Mouse (Mus musculus): ENCODE results near the gene Pdxdc1.
"Not testable (repeated sequence)": the region's sequence is repeated elsewhere in the genome, so short reads cannot be mapped to it uniquely, and the experiment has no call there.

Pdxdc1 gene

DNA sequence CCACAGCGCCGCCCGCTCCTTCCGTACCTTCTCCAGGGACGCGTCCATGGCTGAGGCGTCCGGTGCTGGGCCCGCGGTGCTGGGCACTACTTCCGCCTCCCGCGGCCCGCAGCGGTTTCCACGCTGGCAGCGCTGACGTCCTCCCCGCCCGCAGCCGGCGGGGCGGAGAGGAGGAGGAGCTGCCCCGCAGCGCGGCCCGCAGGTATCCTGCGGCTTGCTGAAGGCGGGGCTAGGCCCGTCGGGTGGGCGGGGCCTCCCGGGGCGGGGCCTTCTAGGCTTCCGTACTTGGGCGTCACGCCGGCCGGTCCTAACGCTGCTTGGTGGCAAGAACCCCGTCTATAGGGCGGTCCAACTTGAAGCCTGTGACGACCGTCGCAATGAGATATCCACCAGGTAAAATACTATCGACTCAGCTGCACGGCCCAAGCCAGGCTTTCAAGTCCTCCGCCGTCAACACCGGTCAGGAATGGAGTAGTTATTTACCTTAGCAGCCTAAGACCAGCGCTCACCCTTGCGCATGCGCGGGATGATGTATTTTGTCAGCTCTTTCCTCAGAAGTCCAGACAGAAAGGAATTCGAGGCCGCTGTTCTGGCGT, at the start of gene Pdxdc1, which contains the start of gene Mpv17l:
Pdxdc1 (minus strand) TSS at position 244 of the 596 bp plus-strand sequence.
Mpv17l (plus strand) TSS at position 274 of the 596 bp plus-strand sequence.
- DNase-seq (ENCODE audit: low read depth) = peak; percentile 98

GRCm38 (mm10) chr16:13951245-13951644, 48.3 kb upstream of the Pdxdc1 start:
- no peak for DNase-seq (ENCODE audit: low read depth)

- DNase-seq (ENCODE audit: low read depth) = no peak
Measured at GRCm38 (mm10) chr16:13946306-13946705, 43.4 kb upstream of the Pdxdc1 start.

- DNase-seq (ENCODE audit: low read depth) = no peak
Measured at GRCm38 (mm10) chr16:13945153-13945552, 42.2 kb upstream of the Pdxdc1 start.

DNA sequence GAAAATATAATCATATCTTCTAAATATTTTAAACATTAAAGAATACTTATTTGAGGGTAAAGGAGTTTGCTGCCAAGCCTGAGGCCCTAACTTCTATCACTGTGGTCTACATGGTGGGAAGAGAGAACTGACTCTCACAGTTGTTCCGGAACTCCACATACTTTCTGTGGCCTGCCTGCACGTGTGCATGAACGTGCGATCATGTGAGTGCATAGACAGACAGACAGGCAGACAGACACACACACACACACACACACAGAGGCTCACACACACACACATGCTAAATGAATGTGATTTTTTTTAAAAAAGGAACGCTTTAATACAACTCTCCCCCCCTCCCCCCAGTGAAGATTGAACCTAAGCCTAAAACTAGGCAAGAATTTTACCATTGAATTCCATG, 41.8 kb upstream of the Pdxdc1 start:
- no peak for DNase-seq (ENCODE audit: low read depth)

- DNase-seq (ENCODE audit: low read depth) = no peak
Measured at GRCm38 (mm10) chr16:13944178-13944577, 41.2 kb upstream of the Pdxdc1 start.

GRCm38 (mm10) chr16:13940847-13941395, 38.0 kb upstream of the Pdxdc1 start:
- no peak for DNase-seq (ENCODE audit: low read depth)

DNA sequence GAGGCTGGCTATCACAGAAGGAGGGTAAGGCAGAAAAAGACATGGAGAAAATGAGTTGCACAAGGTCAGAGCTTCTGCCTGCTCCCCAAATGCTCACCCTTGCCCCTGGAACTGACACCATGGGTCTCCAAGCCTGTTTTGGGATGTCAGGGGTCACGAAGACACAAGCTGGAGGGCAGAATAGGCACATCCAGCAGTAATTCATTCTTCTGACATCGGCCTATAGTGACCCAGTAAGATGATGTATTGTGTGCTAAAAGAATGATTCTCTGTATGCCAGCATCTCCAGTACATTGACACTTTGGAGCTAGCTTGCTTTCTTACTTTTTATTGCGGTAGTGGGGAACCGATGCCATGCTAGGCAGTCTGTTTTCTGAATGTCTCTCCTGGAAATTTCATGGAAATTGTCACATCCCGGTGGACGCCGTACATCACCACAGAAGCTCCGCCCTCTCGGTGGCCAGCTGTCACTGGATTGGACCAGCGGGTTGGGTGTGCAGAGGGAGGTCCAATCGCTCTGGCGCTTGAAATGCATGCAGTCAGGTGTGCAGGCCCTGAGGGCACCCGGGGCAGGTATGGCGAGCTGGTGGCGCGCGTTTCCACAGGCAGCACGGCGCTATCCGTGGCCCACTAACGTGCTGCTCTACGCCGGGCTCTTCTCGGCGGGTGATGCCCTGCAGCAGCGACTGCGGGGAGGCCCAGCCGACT, 37.4 kb upstream of the Pdxdc1 start:
- DNase-seq (ENCODE audit: low read depth) = no peak

DNA sequence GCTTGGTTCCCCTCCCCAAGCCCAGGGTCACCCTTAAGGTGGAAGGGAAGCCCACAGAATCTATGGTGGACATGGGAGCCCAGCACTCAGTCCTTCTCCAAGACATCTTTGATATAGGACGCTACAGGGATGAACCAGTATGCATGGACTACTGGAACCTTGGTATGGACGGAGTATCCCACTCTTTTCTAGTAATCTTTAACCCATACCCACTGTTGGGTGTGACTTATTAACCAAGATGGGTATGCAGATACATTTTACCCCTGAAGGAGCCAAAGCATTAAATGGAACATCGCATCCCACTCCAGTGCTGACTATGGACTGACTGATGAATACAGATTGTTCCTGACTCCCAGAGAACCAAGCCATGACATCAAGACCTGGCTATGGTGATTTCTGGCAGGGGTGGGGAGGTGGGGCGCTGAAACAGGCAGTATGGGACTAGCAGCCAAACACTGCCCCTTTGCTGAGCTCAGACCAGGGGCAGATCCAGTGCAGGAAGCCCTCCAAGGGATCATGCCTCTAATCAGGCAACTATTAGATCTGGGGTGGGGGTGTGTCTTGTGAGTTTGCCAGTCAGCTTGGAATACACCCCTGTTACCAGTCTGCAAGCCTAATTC, 24.6 kb upstream of the Pdxdc1 start:
- no peak for DNase-seq (ENCODE audit: low read depth)

DNA sequence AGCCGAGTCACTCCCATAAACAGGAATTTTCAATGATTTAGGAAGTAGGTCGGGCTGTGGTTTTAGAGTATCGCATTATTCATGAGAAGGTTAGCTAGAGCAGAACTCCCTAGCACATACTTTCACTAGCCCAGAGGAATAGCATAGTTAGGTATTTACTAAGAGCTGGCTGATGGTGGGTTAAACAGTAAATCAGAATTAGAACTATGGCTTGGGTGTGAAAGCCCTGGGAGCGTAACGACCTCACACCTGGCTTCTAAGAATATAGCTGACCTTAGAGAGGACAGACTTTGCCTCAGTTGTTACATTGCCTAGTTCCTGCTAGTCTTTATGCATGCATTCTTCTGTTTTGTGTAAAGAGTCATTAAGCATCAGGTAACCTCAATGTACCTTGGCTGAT, 20.0 kb upstream of the Pdxdc1 start:
- not testable (repeated sequence) for DNase-seq (ENCODE audit: low read depth)

DNA sequence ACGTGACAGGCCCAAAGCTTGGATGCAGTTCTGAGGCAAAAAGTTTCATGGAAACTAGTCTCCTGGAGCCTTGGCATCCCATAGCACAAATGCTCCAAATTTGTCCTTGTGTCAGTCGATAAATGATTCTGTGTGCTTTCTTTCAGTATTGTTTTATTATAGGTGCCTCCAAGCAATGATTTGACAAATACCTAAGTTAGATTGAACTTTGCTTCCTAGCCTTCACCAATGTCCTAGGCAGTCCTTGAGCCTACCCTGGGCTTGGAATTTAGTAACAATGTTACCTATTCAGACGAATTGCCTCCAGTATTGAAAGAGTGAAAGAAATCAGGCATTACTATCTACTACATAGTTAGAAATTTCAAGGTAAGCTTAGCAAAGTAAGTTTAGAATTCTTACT, 19.6 kb upstream of the Pdxdc1 start:
- not testable (repeated sequence) for DNase-seq (ENCODE audit: low read depth)

DNA sequence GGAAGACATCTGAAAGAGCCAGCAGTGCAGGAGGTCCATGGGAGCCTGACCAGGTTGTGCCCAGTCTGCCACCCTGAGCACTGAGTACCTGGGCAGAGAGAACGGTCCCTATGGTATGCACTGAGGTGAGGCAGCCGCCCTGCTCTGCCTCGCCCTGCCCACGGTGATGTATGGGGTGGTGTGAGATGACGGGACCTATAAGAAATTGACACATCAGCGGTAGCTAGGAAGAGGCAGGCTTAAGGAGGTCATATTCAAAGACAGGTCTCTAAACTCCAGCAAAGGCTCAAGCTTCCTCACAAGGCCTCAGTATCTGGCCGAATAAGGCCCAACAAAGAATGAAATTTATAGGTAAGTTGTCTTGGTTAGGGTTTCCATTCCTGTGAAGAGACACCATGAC, 18.9 kb upstream of the Pdxdc1 start:
- no peak for DNase-seq (ENCODE audit: low read depth)

DNA sequence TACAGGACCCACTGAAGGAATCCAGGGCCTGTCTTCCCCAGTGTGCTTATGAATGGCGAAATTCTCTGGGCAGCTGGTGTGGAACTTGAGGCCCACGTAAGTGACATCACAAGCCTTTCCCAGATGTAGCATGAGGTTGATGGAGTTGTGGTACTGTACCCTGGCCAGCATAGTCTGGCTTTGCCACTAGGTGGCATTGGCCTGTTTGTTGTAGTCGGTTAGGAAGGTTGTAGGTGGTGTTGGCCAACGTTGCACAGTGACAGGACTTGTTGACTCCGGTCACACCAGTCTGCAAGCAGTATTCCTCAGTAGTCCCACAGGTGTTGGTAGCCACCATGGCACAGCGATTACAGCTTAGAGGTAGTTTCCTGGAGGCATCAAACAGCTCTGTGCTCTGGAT, 18.1 kb upstream of the Pdxdc1 start:
- no peak for DNase-seq (ENCODE audit: low read depth)

- DNase-seq (ENCODE audit: low read depth) = no peak
Measured at GRCm38 (mm10) chr16:13920093-13920492, 17.2 kb upstream of the Pdxdc1 start.

DNA sequence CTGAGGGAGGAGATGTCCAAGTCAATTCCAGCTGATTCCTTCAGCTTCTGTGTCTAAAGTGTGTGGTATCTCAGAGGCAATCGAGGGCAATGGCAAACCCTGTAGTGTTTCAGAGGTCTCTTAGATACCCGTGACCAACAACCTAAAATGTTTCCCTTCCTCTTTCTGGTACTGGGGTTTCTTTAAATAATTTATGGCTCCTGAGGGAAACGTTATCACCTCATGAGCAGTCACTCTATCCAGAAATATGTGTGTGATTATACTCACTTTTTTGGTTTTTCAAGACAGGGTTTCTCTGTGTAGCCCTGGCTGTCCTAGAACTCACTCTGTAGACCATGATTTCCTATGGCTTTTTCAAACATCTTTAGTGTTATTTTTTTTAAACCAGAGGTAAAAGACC, 4.4 kb upstream of the Pdxdc1 start:
- DNase-seq (ENCODE audit: low read depth) = no peak

DNA sequence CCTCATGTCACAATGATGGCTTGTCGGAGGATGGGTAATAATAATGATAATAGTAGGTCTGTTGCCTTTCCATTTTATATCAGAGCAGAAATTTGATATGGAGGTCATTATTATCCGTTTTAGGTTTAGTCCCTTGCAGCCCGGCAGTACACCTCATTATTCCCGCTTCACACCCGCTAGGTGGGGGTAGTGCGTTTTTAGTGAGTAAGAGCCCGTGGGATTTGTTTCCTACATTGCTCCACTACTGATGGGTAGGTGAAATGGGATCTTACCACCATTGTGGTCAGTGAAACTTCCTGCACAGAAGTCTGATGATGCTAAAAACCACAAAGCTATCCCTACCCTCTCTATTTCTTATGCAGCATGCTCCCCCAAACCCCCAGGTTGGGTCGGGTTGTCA, 557 bp upstream of the Pdxdc1 start:
- no peak for DNase-seq (ENCODE audit: low read depth)

GRCm38 (mm10) chr16:13902397-13902831, 517 bp downstream of the Pdxdc1 start:
- no peak for DNase-seq (ENCODE audit: low read depth)

- DNase-seq (ENCODE audit: low read depth) = no peak
Measured at GRCm38 (mm10) chr16:13898981-13899380, 4.0 kb downstream of the Pdxdc1 start.

GRCm38 (mm10) chr16:13896357-13896756, 6.6 kb downstream of the Pdxdc1 start:
- no peak for DNase-seq (ENCODE audit: low read depth)

- no peak for DNase-seq (ENCODE audit: low read depth)
Measured at GRCm38 (mm10) chr16:13895740-13896139, 7.2 kb downstream of the Pdxdc1 start.

- no peak for DNase-seq (ENCODE audit: low read depth)
Measured at GRCm38 (mm10) chr16:13894097-13894496, 8.8 kb downstream of the Pdxdc1 start.

- no peak for DNase-seq (ENCODE audit: low read depth)
Measured at GRCm38 (mm10) chr16:13892850-13893249, 10.1 kb downstream of the Pdxdc1 start.

DNA sequence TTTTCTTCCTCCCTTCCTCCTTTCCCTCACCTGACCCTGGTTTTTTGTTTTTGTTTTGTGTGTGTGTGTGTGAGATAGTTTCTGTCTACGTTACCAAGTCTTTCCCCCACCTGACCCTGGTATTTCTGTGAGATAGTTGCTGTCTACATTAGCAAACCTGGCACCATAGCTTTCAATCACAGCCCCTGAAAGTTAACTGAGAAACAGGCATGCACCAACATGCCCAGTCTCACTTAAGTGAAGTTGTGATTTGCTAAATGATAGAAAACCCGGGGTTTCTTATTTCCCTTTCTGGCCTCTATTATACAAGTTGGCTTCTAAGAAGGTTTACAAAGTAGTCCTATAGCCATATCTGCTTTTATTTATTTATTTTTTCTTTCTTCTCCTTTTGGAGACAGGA, 12.5 kb downstream of the Pdxdc1 start:
- no peak for DNase-seq (ENCODE audit: low read depth)
